Mouse (Mus musculus): Measurements from ENCODE around the gene Hmx1. TPM values are rescaled to one million over a fixed set of nuclear protein-coding genes. Genes with fewer than 3 reads are reported as not detected.

The Hmx1 gene
- polyA plus RNA-seq, 1 experiment = not detected

- no peak for TF ChIP-seq GATA1 (IDR thresholded peaks at IDR 0.05; ENCODE audit: low read length)
These were observed 39.5 kb downstream of the Hmx1 start for GRCm38 (mm10) chr5:35428421-35428820.

- no peak for TF ChIP-seq GATA1 (IDR thresholded peaks at IDR 0.05; ENCODE audit: low read length)
These were observed 43.2 kb downstream of the Hmx1 start for GRCm38 (mm10) chr5:35432098-35432497.

GRCm38 (mm10) chr5:35434038-35434437 lies 45.1 kb downstream of the Hmx1 start:
- no peak for TF ChIP-seq GATA1 (IDR thresholded peaks at IDR 0.05; ENCODE audit: low read length)

GRCm38 (mm10) chr5:35434703-35435102 lies 45.8 kb downstream of the Hmx1 start:
- no peak for TF ChIP-seq GATA1 (IDR thresholded peaks at IDR 0.05; ENCODE audit: low read length)

- no peak for TF ChIP-seq GATA1 (IDR thresholded peaks at IDR 0.05; ENCODE audit: low read length)
These were observed 49.9 kb downstream of the Hmx1 start for GRCm38 (mm10) chr5:35438805-35439204.

GRCm38 (mm10) chr5:35440459-35440858 lies 51.6 kb downstream of the Hmx1 start:
- no peak for TF ChIP-seq GATA1 (IDR thresholded peaks at IDR 0.05; ENCODE audit: low read length)

GRCm38 (mm10) chr5:35441411-35441810 lies 52.5 kb downstream of the Hmx1 start:
- no peak for TF ChIP-seq GATA1 (IDR thresholded peaks at IDR 0.05; ENCODE audit: low read length)

- no peak for TF ChIP-seq GATA1 (IDR thresholded peaks at IDR 0.05; ENCODE audit: low read length)
These were observed 55.8 kb downstream of the Hmx1 start for GRCm38 (mm10) chr5:35444731-35445130.

- no peak for TF ChIP-seq GATA1 (IDR thresholded peaks at IDR 0.05; ENCODE audit: low read length)
These were observed 58.9 kb downstream of the Hmx1 start for GRCm38 (mm10) chr5:35447656-35448443.

Other genes starting within 250 kb of the Hmx1 start
- not detected in 2 replicates for gene Adra2c, start 110.8 kb upstream of the Hmx1 start, polyA plus RNA-seq (2012)
- 0.78 and 1.9 TPM in 2 replicates for gene Cpz, start 136.6 kb downstream of the Hmx1 start, polyA plus RNA-seq (2012)
- gene Trmt44, start 186.0 kb downstream of the Hmx1 start, polyA plus RNA-seq (2012) = 6.5 and 6.6 TPM in 2 replicates
- 3.7 and 4.3 TPM in 2 replicates for gene Acox3, start 193.9 kb downstream of the Hmx1 start, polyA plus RNA-seq (2012)

Data from G1E-ER4 (cell line).